Mouse (Mus musculus) cerebellum, adult 18-20 months (tissue): ENCODE measurements at regions not wholly inside any gene's neighbourhood (a gene's known extent, or its start where the extent isn't known, plus 50 kb on each side); places are given as distances from the start of the nearest gene placed in this dataset.
A peak's percentile ranks its signal among the peaks of the same experiment; 100 is the strongest.
"Not testable (repeated sequence)": the region's sequence is repeated elsewhere in the genome, so short reads cannot be mapped to it uniquely, and the experiment has no call there.

Experiments
- DNase-seq, 2 experiments: peaks; one replicate each; pipeline ENCODE4 v3.0.0; 2021

GRCm38 (mm10) chr12:107182091-107182655 is 306.3 kb upstream of the 3110018I06Rik start:
- no peak for DNase-seq

- no peak for DNase-seq
These were observed 305.1 kb upstream of the 3110018I06Rik start for GRCm38 (mm10) chr12:107183283-107183682.

- no peak for DNase-seq
These were observed 304.0 kb upstream of the 3110018I06Rik start for GRCm38 (mm10) chr12:107184426-107184825.

- DNase-seq: no peak
These were observed 302.1 kb upstream of the 3110018I06Rik start for GRCm38 (mm10) chr12:107186361-107186760.

- DNase-seq: no peak
These were observed 300.4 kb upstream of the 3110018I06Rik start for GRCm38 (mm10) chr12:107188055-107188454.

GRCm38 (mm10) chr12:107198389-107199018 is 289.9 kb upstream of the 3110018I06Rik start:
- DNase-seq: no peak

- DNase-seq: no peak
These were observed 287.5 kb upstream of the 3110018I06Rik start for GRCm38 (mm10) chr12:107200903-107201302.

- not testable (repeated sequence) for DNase-seq
These were observed 279.6 kb upstream of the 3110018I06Rik start for GRCm38 (mm10) chr12:107208826-107209225.

- no peak for DNase-seq
These were observed 275.6 kb upstream of the 3110018I06Rik start for GRCm38 (mm10) chr12:107212826-107213225.

GRCm38 (mm10) chr12:107216119-107216518 is 272.3 kb upstream of the 3110018I06Rik start:
- no peak for DNase-seq

GRCm38 (mm10) chr12:107221276-107221970 is 267.0 kb upstream of the 3110018I06Rik start:
- DNase-seq: no peak

- no peak for DNase-seq
These were observed 266.3 kb upstream of the 3110018I06Rik start for GRCm38 (mm10) chr12:107222106-107222505.

- DNase-seq: peak; percentile 37 to 43
These were observed 258.3 kb upstream of the 3110018I06Rik start for GRCm38 (mm10) chr12:107230097-107230496.

GRCm38 (mm10) chr12:107231629-107232028 is 256.8 kb upstream of the 3110018I06Rik start:
- no peak for DNase-seq

- no peak for DNase-seq
These were observed 237.5 kb upstream of the 3110018I06Rik start for GRCm38 (mm10) chr12:107250747-107251470.

- no peak for DNase-seq
These were observed 236.5 kb upstream of the 3110018I06Rik start for GRCm38 (mm10) chr12:107251981-107252380.

- DNase-seq: no peak
These were observed 226.4 kb upstream of the 3110018I06Rik start for GRCm38 (mm10) chr12:107262076-107262475.

- no peak for DNase-seq
These were observed 225.9 kb upstream of the 3110018I06Rik start for GRCm38 (mm10) chr12:107262516-107262915.

GRCm38 (mm10) chr12:107266696-107267095 is 221.7 kb upstream of the 3110018I06Rik start:
- no peak for DNase-seq

- DNase-seq: no peak
These were observed 202.8 kb upstream of the 3110018I06Rik start for GRCm38 (mm10) chr12:107285622-107286021.

GRCm38 (mm10) chr12:107291377-107291776 is 197.1 kb upstream of the 3110018I06Rik start:
- DNase-seq: no peak

- no peak for DNase-seq
These were observed 181.2 kb upstream of the 3110018I06Rik start for GRCm38 (mm10) chr12:107307094-107307740.

- no peak for DNase-seq
These were observed 173.0 kb upstream of the 3110018I06Rik start for GRCm38 (mm10) chr12:107315446-107315845.
